Mouse (Mus musculus) MEL (cell line): ENCODE results near the gene Bcl2l14.

Source experiments
- CTCF ChIP-seq, 3 experiments: IDR thresholded peaks in 2 of 3; conservative IDR thresholded peaks in 1 of 3; 2 replicates each; pipeline ENCODE4 v1.5.1; 2011 to 2012; ENCODE audit warnings: low read length in 3 of 3, low read depth in 2 of 3, mild to moderate bottlenecking in 2 of 3, improper control_type of control experiment in 1 of 3, inconsistent platforms in 1 of 3, mixed read lengths in 1 of 3, moderate library complexity in 1 of 3; ENCODE audit not compliant: control insufficient read depth in 1 of 3, insufficient read depth in 1 of 3, poor library complexity in 1 of 3, severe bottlenecking in 1 of 3
- EP300 ChIP-seq, 2 experiments: IDR thresholded peaks; 2 replicates each; pipeline ENCODE4 v1.6.1; 2011; ENCODE audit warnings: improper control_type of control experiment in 2 of 2, low read length in 2 of 2, low read depth in 1 of 2, mild to moderate bottlenecking in 1 of 2
- GATA1 ChIP-seq: IDR thresholded peaks from 2 replicates; pipeline ENCODE4 v1.6.1; 2011; ENCODE audit warnings: low read depth, low read length, improper control_type of control experiment
- HCFC1 ChIP-seq: IDR thresholded peaks from 2 replicates; pipeline ENCODE4 v1.6.1; 2012; ENCODE audit warnings: low read depth, mild to moderate bottlenecking, inconsistent platforms, low read length, improper control_type of control experiment, moderate library complexity
- MAFK ChIP-seq: IDR thresholded peaks from 2 replicates; pipeline ENCODE4 v1.6.1; 2011; ENCODE audit warnings: low read depth, mild to moderate bottlenecking, low read length, improper control_type of control experiment, borderline replicate concordance
- MAZ ChIP-seq: IDR thresholded peaks from 2 replicates; pipeline ENCODE4 v1.6.1; 2012; ENCODE audit warnings: low read depth, mild to moderate bottlenecking, inconsistent platforms, low read length, improper control_type of control experiment
- NELFE ChIP-seq: IDR thresholded peaks from 2 replicates; pipeline ENCODE4 v1.6.1; 2011; ENCODE audit warnings: low read depth, low read length, improper control_type of control experiment
- POLR2A ChIP-seq, 2 experiments: IDR thresholded peaks; 2 replicates each; pipeline ENCODE4 v1.6.1; 2011 to 2012; ENCODE audit warnings: low read length in 2 of 2, mild to moderate bottlenecking in 2 of 2, control low read depth in 1 of 2, improper control_type of control experiment in 1 of 2, low read depth in 1 of 2, moderate library complexity in 1 of 2; ENCODE audit not compliant: control insufficient read depth in 1 of 2, insufficient read depth in 1 of 2, poor library complexity in 1 of 2
- POLR2AphosphoS2 ChIP-seq: IDR thresholded peaks from 2 replicates; pipeline ENCODE4 v1.6.1; 2011; ENCODE audit warnings: low read length, improper control_type of control experiment
- RAD21 ChIP-seq: IDR thresholded peaks from 2 replicates; pipeline ENCODE4 v1.6.1; 2011; ENCODE audit warnings: mild to moderate bottlenecking, low read depth, low read length, improper control_type of control experiment
- ZNF384 ChIP-seq: IDR thresholded peaks from 2 replicates; pipeline ENCODE4 v1.6.1; 2012; ENCODE audit warnings: low read depth, mild to moderate bottlenecking, inconsistent platforms, low read length, improper control_type of control experiment

DNA sequence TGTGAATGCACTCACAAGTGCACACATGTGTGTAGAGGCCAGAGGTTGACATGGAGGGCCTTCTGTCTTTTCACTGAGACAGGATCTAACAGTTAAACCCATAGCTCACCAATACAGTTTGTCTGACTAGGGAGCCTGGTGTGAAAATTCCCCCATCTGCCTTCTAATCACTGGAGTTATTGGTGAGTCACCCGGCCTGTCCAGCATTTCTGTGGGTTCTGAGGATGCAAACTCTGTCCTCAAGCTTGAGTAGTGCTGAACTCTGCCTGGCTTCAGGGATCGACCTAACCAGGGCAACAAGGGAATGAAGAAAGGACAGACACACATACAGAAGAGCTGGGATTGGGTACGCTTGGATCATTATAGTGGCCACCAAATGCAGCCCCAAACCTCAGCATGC, 45.6 kb downstream of the Bcl2l14 start:
- no peak for TF ChIP-seq POLR2A (IDR thresholded peaks at IDR 0.05; ENCODE audit: control insufficient read depth in 1 of 2, insufficient read depth in 1 of 2, low read depth in 1 of 2, low read length in 2 of 2, poor library complexity in 1 of 2)
- no peak for TF ChIP-seq EP300 (IDR thresholded peaks at IDR 0.05; ENCODE audit: low read depth in 1 of 2, low read length in 2 of 2)
- no peak for TF ChIP-seq MAFK
- no peak for TF ChIP-seq CTCF (IDR thresholded peaks at IDR 0.05 in 2 of 3, conservative IDR thresholded peaks at IDR 0.05 in 1 of 3; ENCODE audit: control insufficient read depth in 1 of 3, insufficient read depth in 1 of 3, low read depth in 2 of 3, low read length in 3 of 3, poor library complexity in 1 of 3, severe bottlenecking in 1 of 3)
- no peak for TF ChIP-seq MAZ
- TF ChIP-seq ZNF384 = no peak
- TF ChIP-seq NELFE = no peak
- no peak for TF ChIP-seq HCFC1
- TF ChIP-seq RAD21 = no peak
- no peak for TF ChIP-seq GATA1
- no peak for TF ChIP-seq POLR2AphosphoS2
